Mouse (Mus musculus): Measurements from ENCODE around the gene Vmn2r7. TPM values are rescaled to one million over a fixed set of nuclear protein-coding genes. Genes with fewer than 3 reads are reported as not detected.
"Not testable (repeated sequence)": the region's sequence is repeated elsewhere in the genome, so short reads cannot be mapped to it uniquely, and the experiment has no call there.

The Vmn2r7 gene
- polyA plus RNA-seq (2015; fragmentation: Nextera tagmentation; extraction: Ambion mirVana): not detected in 2 replicates

DNA sequence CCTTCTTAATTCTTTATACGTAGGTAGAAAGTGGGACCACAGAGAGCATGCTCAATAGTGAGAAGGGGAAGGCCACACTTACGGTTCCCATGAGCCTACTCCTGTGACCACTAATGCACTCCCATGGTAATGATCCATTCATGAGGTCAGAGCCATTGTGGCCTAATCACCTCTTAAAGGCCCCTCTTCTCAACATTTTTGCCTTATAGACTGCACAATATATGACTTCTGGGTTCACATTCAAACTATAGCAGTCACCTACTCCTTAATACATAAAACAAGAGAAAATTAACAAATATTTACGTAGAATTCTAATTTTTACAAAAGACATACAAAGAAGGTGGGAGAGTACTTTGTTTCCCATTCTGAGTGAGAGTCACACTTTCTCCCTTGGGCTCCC is at the start of gene Vmn2r7:
TSS of gene Vmn2r7 (minus strand) at position 101 of the 400 bp plus-strand sequence.
- H3K27ac ChIP-seq (ENCODE audit: low read depth, low read length); H3K4me1 ChIP-seq (ENCODE audit: control insufficient read depth, insufficient read depth, low read depth, low read length); H3K27me3 ChIP-seq (replicated peaks; ENCODE audit: control insufficient read depth, insufficient read depth, low read length); H3K9me3 ChIP-seq (ENCODE audit: control insufficient read depth, low read length); H3K36me3 ChIP-seq (ENCODE audit: control insufficient read depth, insufficient read depth, low read length); H3K9ac ChIP-seq (ENCODE audit: low read depth, low read length); H3K4me3 ChIP-seq (ENCODE audit: low read length); H3K4me2 ChIP-seq (ENCODE audit: low read length); ATAC-seq: not testable (repeated sequence)
- WGBS: 88% methylated on average over 2 of the region's 3 CpGs

DNA sequence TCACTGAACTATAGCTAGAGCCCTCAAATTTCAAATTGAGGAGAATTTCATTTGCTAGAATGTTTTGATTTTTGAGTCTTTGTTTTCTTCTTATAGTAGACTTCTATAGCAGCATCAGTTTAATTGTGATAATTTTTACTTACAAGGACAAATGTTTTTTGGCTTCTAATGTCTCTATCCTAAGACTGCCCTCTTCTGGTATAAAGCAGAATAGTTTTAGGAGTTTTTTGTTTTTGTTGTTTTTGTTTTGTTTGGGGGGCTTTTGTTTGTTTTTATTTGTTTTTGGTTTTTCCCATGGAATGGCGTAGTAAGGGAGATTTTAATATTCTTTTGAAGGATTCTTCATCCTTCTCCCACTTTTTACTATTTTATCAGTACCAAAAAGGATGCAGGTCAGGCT is 45.2 kb upstream of the Vmn2r7 start:
- no peak overlapping the region for H3K4me3 ChIP-seq (ENCODE audit: low read length)
- ATAC-seq: no peak
- 69% methylated on average over 1 of the region's 1 CpGs for WGBS
- no peaks in the 10 kb centered on the region for H3K4me1 ChIP-seq (ENCODE audit: control insufficient read depth, insufficient read depth, low read depth, low read length)
- H3K27ac ChIP-seq (ENCODE audit: low read depth, low read length): no peak overlapping the region
- H3K9me3 ChIP-seq (ENCODE audit: control insufficient read depth, low read length): no peaks in the 10 kb centered on the region
- no peaks in the 10 kb centered on the region for H3K36me3 ChIP-seq (ENCODE audit: control insufficient read depth, insufficient read depth, low read length)
- no peak overlapping the region for H3K4me2 ChIP-seq (ENCODE audit: low read length)
- no peak overlapping the region for H3K9ac ChIP-seq (ENCODE audit: low read depth, low read length)
- no peaks in the 10 kb centered on the region for H3K27me3 ChIP-seq (replicated peaks; ENCODE audit: control insufficient read depth, insufficient read depth, low read length)

DNA sequence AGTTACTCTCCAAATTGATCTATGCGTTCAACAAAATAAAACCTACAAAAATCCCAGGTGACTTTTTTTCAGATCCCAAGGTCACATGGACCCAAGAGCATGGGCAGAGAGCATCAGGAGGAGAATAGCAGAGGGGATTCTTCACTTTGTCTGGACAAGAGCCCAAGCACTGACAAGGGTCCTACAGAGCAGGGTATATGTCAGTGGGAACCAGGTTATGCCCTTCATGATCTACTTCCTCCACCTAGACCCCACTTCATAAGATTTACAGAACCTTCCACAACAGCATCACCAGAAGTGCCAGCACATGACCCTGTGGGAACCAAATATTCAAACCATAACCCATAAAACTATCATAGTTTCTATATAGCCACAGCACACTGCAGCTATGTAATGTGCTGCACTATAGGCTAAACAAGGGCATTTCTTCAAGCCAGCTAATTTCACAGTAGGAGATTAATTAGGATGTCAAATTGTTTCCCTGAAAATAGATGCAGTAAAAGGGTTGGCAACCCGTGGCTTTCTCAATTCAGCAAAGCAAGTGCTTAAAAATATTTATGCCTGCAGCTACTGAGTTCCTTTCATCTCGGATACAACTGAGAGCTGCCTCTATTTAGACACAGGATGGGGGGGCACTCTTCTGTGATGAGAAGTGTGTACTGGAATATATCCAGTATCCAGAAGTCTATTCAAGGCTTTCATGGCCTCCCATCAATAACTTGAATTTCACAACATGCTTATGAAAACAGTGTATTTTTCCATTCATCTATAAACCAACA is 33.8 kb upstream of the Vmn2r7 start:
- Histone ChIP-seq H3K36me3 (ENCODE audit: control insufficient read depth, insufficient read depth, low read length) (no peaks in the 10 kb centered on the region), H3K4me3 (ENCODE audit: low read length) (no peak overlapping the region), H3K9ac (ENCODE audit: low read depth, low read length) (no peak overlapping the region), H3K27ac (ENCODE audit: low read depth, low read length) (no peak overlapping the region), H3K9me3 (ENCODE audit: control insufficient read depth, low read length) (no peaks in the 10 kb centered on the region), H3K27me3 (replicated peaks; ENCODE audit: control insufficient read depth, insufficient read depth, low read length) (no peaks in the 10 kb centered on the region), H3K4me2 (ENCODE audit: low read length) (no peak overlapping the region), H3K4me1 (ENCODE audit: control insufficient read depth, insufficient read depth, low read depth, low read length) (no peaks in the 10 kb centered on the region)
- peak; percentile 74 for ATAC-seq
- WGBS: 50% methylated on average over 3 of the region's 3 CpGs

DNA sequence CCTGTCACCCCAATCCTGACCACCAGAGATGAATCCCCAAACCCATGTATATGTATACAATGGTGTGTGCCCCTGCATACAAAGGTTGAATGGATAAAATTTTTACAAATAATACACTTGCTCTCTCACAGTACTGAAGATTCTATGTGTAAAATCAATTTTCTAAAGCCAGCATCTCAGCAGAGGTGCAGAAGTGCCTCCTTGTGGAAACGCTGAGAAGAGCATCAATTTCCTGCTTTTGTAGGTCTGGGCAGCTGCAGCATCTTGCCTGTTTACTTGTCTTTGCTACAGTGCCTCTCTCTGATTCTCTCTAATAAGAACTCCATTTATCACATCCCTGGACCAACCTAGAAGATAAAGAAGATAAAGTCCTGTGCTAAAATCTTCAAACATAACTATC is 32.1 kb upstream of the Vmn2r7 start:
- 57% methylated on average over 1 of the region's 1 CpGs for WGBS
- no peak overlapping the region for H3K4me2 ChIP-seq (ENCODE audit: low read length)
- H3K27me3 ChIP-seq (replicated peaks; ENCODE audit: control insufficient read depth, insufficient read depth, low read length): no peaks in the 10 kb centered on the region
- no peaks in the 10 kb centered on the region for H3K36me3 ChIP-seq (ENCODE audit: control insufficient read depth, insufficient read depth, low read length)
- H3K4me3 ChIP-seq (ENCODE audit: low read length): no peak overlapping the region
- no peaks in the 10 kb centered on the region for H3K9me3 ChIP-seq (ENCODE audit: control insufficient read depth, low read length)
- no peak overlapping the region for H3K27ac ChIP-seq (ENCODE audit: low read depth, low read length)
- no peak for ATAC-seq
- H3K9ac ChIP-seq (ENCODE audit: low read depth, low read length): no peak overlapping the region
- H3K4me1 ChIP-seq (ENCODE audit: control insufficient read depth, insufficient read depth, low read depth, low read length): no peaks in the 10 kb centered on the region

DNA sequence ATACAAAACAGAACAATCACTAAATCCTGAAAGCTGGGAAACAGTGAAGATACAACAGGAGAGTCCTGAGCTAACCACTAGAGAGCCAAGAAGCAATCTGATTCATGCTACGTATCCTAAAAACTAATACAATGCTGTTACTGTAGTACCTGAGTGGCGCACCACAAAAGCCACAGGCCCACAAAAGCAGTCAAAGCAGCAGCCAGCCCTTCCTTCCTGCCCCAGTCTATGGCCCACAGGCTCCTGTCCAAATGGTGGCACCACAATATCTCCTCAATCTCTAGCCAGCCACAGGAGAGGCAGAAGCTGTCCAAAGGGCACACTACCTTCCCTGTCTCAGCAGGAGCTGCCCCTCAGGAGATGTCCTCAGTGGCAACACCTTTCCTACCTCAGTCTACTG is 1.7 kb downstream of the Vmn2r7 start:
- WGBS: 86% methylated on average over 2 of the region's 2 CpGs
- no peak overlapping the region for H3K4me2 ChIP-seq (ENCODE audit: low read length)
- H3K27me3 ChIP-seq (replicated peaks; ENCODE audit: control insufficient read depth, insufficient read depth, low read length): no peaks in the 10 kb centered on the region
- no peak overlapping the region for H3K27ac ChIP-seq (ENCODE audit: low read depth, low read length)
- no peaks in the 10 kb centered on the region for H3K36me3 ChIP-seq (ENCODE audit: control insufficient read depth, insufficient read depth, low read length)
- no peak overlapping the region for H3K9ac ChIP-seq (ENCODE audit: low read depth, low read length)
- H3K9me3 ChIP-seq (ENCODE audit: control insufficient read depth, low read length): no peaks in the 10 kb centered on the region
- ATAC-seq: no peak
- no peaks in the 10 kb centered on the region for H3K4me1 ChIP-seq (ENCODE audit: control insufficient read depth, insufficient read depth, low read depth, low read length)
- no peak overlapping the region for H3K4me3 ChIP-seq (ENCODE audit: low read length)

DNA sequence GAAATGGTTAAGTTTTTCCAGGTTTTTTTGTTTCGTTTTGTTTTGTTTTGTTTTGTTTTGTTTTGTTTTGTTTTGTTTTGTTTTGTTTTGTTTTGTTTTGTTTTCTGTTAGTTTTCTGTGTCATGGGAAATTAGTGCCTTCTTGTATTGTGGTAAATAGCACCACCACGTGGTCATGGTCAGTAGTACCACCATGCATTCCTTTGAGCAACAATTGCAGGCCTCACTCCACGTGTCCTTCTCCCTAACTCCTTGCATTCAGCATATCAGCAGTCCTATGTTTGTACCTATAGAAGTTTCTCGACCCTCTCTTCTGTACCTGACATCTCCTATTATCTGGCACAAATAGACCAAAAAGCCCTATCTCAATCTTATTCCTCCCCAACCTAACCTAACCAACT is 2.3 kb downstream of the Vmn2r7 start:
- 0 out of 2 replicates have a peak, but pooled peaks have one; percentile 37 for ATAC-seq
- H3K4me3 ChIP-seq (ENCODE audit: low read length): no peak overlapping the region

DNA sequence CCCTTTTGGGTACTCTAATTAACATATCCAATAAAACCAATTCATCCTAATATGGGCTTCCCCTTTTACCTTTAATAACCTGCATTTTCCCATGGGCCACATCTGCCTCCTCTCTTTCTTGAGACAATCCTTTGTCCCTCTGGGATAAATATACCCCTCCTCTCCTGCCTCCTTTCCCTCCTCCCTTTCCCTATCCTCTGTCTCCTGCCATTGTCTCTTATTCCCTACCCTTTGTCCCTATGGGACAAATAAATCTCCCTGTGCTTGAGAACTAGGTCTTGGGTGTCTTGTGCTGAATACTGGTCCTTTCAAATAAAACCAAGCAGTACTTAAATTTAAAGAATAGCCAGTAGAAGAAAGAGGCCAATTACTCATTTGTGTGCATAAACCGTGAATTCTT is 13.4 kb downstream of the Vmn2r7 start:
- Histone ChIP-seq H3K9me3 (ENCODE audit: control insufficient read depth, low read length) (no peaks in the 10 kb centered on the region), H3K4me1 (ENCODE audit: control insufficient read depth, insufficient read depth, low read depth, low read length) (no peaks in the 10 kb centered on the region), H3K27me3 (replicated peaks; ENCODE audit: control insufficient read depth, insufficient read depth, low read length) (no peaks in the 10 kb centered on the region), H3K4me2 (ENCODE audit: low read length) (no peak overlapping the region), H3K9ac (ENCODE audit: low read depth, low read length) (no peak overlapping the region), H3K4me3 (ENCODE audit: low read length) (no peak overlapping the region), H3K27ac (ENCODE audit: low read depth, low read length) (no peak overlapping the region), H3K36me3 (ENCODE audit: control insufficient read depth, insufficient read depth, low read length) (no peaks in the 10 kb centered on the region)
- ATAC-seq: no peak
- 45% methylated on average over 1 of the region's 1 CpGs for WGBS

More for the DNA sequence above, 2.3 kb downstream of the Vmn2r7 start:
- Histone ChIP-seq H3K9ac (ENCODE audit: low read depth, low read length) (no peak overlapping the region), H3K4me1 (ENCODE audit: control insufficient read depth, insufficient read depth, low read depth, low read length) (no peaks in the 10 kb centered on the region), H3K27me3 (replicated peaks; ENCODE audit: control insufficient read depth, insufficient read depth, low read length) (no peaks in the 10 kb centered on the region), H3K27ac (ENCODE audit: low read depth, low read length) (no peak overlapping the region), H3K4me2 (ENCODE audit: low read length) (no peak overlapping the region), H3K36me3 (ENCODE audit: control insufficient read depth, insufficient read depth, low read length) (no peaks in the 10 kb centered on the region), H3K9me3 (ENCODE audit: control insufficient read depth, low read length) (no peaks in the 10 kb centered on the region)
- WGBS: 8% methylated on average over 4 of the region's 4 CpGs

DNA sequence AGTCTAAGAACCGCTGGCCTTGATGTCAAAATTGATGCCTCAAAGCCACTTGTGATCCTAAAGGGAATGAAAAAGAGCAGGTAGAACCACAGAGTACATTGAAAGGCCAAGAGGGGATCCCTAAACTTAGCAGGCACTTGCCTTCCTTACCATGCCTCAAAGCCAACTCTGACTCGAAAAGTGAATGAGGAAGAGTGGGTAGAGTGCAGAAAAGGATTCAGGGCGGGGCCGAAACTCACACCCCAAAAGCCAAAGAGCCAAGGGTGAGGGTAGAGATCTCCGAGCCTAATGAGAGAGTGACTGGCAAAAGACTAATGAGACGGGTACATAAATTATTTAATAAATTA is 53.3 kb downstream of the Vmn2r7 start:
- H3K27ac ChIP-seq (ENCODE audit: low read depth, low read length): no peak overlapping the region
- H3K9ac ChIP-seq (ENCODE audit: low read depth, low read length): no peak overlapping the region
- no peaks in the 10 kb centered on the region for H3K36me3 ChIP-seq (ENCODE audit: control insufficient read depth, insufficient read depth, low read length)
- H3K4me1 ChIP-seq (ENCODE audit: control insufficient read depth, insufficient read depth, low read depth, low read length): no peaks in the 10 kb centered on the region
- H3K4me3 ChIP-seq (ENCODE audit: low read length): no peak overlapping the region
- ATAC-seq: peak; percentile 40
- H3K27me3 ChIP-seq (replicated peaks; ENCODE audit: control insufficient read depth, insufficient read depth, low read length): no peaks in the 10 kb centered on the region
- no peaks in the 10 kb centered on the region for H3K9me3 ChIP-seq (ENCODE audit: control insufficient read depth, low read length)
- no peak overlapping the region for H3K4me2 ChIP-seq (ENCODE audit: low read length)
- 49% methylated on average over 6 of the region's 6 CpGs for WGBS

DNA sequence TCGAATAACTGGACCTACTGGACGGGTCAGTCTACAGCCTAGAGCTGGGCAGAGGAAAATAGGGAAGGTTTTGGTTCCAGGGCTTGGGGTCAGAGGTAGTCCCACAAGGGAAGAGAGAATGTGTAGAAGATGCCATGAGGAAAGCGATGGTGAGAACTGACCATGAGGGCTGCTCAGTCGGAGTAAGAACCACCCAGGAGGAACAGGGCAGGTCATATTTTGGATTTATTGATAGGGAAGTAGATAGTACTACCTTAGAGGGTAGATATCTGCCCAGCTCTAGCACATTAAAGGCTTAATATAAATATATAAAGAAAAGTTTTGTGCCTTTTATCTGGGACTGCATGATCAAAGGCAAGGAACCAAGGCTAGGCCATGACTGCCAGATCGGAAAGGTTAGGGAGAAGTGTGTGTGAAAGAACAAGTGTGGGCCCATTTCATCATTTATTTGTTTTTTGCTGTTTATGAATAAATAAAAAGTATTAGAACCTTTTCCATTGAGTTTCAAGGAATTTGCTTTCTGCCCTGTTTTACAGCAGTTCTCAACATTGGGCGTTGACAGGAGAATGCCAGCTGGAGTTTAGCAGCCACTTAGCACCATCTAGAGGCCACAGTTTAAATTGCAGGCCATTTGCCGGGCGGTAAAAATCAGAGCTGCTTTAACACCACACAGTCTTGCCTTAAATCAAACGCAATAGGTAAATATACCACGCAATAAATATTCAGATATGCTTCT is 53.9 kb downstream of the Vmn2r7 start:
- Histone ChIP-seq H3K9me3 (ENCODE audit: control insufficient read depth, low read length) (no peaks in the 10 kb centered on the region), H3K9ac (ENCODE audit: low read depth, low read length) (no peak overlapping the region), H3K4me1 (ENCODE audit: control insufficient read depth, insufficient read depth, low read depth, low read length) (no peaks in the 10 kb centered on the region), H3K27ac (ENCODE audit: low read depth, low read length) (no peak overlapping the region), H3K4me2 (ENCODE audit: low read length) (no peak overlapping the region), H3K4me3 (ENCODE audit: low read length) (no peak overlapping the region), H3K36me3 (ENCODE audit: control insufficient read depth, insufficient read depth, low read length) (no peaks in the 10 kb centered on the region), H3K27me3 (replicated peaks; ENCODE audit: control insufficient read depth, insufficient read depth, low read length) (no peaks in the 10 kb centered on the region)
- 55% methylated on average over 10 of the region's 10 CpGs for WGBS
- peak; percentile 88 for ATAC-seq

Data from hindbrain, embryonic 16.5 days (tissue).